Mouse (Mus musculus): ENCODE data around the gene Rsg1.

The Rsg1 gene

GRCm38 (mm10) chr4:141246998-141247350 lies 33.2 kb downstream of the Rsg1 start:
- DNase-seq (ENCODE audit: low read depth, low spot score) = no peak

GRCm38 (mm10) chr4:141247776-141248613 lies 34.2 kb downstream of the Rsg1 start:
- no peak for DNase-seq (ENCODE audit: low read depth, low spot score)

- DNase-seq (ENCODE audit: low read depth, low spot score) = no peak
Measured at GRCm38 (mm10) chr4:141248614-141248978, 34.8 kb downstream of the Rsg1 start.

GRCm38 (mm10) chr4:141249383-141249782 lies 35.6 kb downstream of the Rsg1 start:
- no peak for DNase-seq (ENCODE audit: low read depth, low spot score)

- DNase-seq (ENCODE audit: low read depth, low spot score) = no peak
Measured at GRCm38 (mm10) chr4:141251071-141251470, 37.3 kb downstream of the Rsg1 start.

- DNase-seq (ENCODE audit: low read depth, low spot score) = no peak
Measured at GRCm38 (mm10) chr4:141252641-141253040, 38.9 kb downstream of the Rsg1 start.

- no peak for DNase-seq (ENCODE audit: low read depth, low spot score)
Measured at GRCm38 (mm10) chr4:141254234-141254633, 40.5 kb downstream of the Rsg1 start.

GRCm38 (mm10) chr4:141257440-141257839 lies 43.7 kb downstream of the Rsg1 start:
- DNase-seq (ENCODE audit: low read depth, low spot score) = no peak

- DNase-seq (ENCODE audit: low read depth, low spot score) = no peak
Measured at GRCm38 (mm10) chr4:141259413-141259812, 45.7 kb downstream of the Rsg1 start.

GRCm38 (mm10) chr4:141260007-141260723 lies 46.4 kb downstream of the Rsg1 start:
- no peak for DNase-seq (ENCODE audit: low read depth, low spot score)

- DNase-seq (ENCODE audit: low read depth, low spot score) = no peak
Measured at GRCm38 (mm10) chr4:141262906-141263637, 49.3 kb downstream of the Rsg1 start.

- DNase-seq (ENCODE audit: low read depth, low spot score) = no peak
Measured at GRCm38 (mm10) chr4:141265979-141266637, 52.4 kb downstream of the Rsg1 start.

- no peak for DNase-seq (ENCODE audit: low read depth, low spot score)
Measured at GRCm38 (mm10) chr4:141267250-141267649, 53.5 kb downstream of the Rsg1 start.

GRCm38 (mm10) chr4:141267837-141268236 lies 54.1 kb downstream of the Rsg1 start:
- DNase-seq (ENCODE audit: low read depth, low spot score) = no peak

GRCm38 (mm10) chr4:141268350-141268749 lies 54.6 kb downstream of the Rsg1 start:
- DNase-seq (ENCODE audit: low read depth, low spot score) = no peak

- no peak for DNase-seq (ENCODE audit: low read depth, low spot score)
Measured at GRCm38 (mm10) chr4:141269080-141269479, 55.3 kb downstream of the Rsg1 start.

GRCm38 (mm10) chr4:141270201-141270940 lies 56.6 kb downstream of the Rsg1 start:
- DNase-seq (ENCODE audit: low read depth, low spot score) = no peak

GRCm38 (mm10) chr4:141271228-141271627 lies 57.5 kb downstream of the Rsg1 start:
- DNase-seq (ENCODE audit: low read depth, low spot score) = no peak

- no peak for DNase-seq (ENCODE audit: low read depth, low spot score)
Measured at GRCm38 (mm10) chr4:141271721-141272120, 58.0 kb downstream of the Rsg1 start.

- no peak for DNase-seq (ENCODE audit: low read depth, low spot score)
Measured at GRCm38 (mm10) chr4:141272878-141273277, 59.1 kb downstream of the Rsg1 start.

GRCm38 (mm10) chr4:141273296-141273695 lies 59.5 kb downstream of the Rsg1 start:
- peak; percentile 90 for DNase-seq (ENCODE audit: low read depth, low spot score)
